Mouse (Mus musculus) naive thymus-derived CD4-positive, alpha-beta T cell, adult 2 months (primary cell): ENCODE results near the gene Unk.
A peak's percentile ranks its signal among the peaks of the same experiment; 100 is the strongest.

Experiments
- DNase-seq: peaks from one replicate; pipeline ENCODE4 v3.0.0-alpha.2; 2011; ENCODE audit warnings: low read depth

Gene Unk

DNA sequence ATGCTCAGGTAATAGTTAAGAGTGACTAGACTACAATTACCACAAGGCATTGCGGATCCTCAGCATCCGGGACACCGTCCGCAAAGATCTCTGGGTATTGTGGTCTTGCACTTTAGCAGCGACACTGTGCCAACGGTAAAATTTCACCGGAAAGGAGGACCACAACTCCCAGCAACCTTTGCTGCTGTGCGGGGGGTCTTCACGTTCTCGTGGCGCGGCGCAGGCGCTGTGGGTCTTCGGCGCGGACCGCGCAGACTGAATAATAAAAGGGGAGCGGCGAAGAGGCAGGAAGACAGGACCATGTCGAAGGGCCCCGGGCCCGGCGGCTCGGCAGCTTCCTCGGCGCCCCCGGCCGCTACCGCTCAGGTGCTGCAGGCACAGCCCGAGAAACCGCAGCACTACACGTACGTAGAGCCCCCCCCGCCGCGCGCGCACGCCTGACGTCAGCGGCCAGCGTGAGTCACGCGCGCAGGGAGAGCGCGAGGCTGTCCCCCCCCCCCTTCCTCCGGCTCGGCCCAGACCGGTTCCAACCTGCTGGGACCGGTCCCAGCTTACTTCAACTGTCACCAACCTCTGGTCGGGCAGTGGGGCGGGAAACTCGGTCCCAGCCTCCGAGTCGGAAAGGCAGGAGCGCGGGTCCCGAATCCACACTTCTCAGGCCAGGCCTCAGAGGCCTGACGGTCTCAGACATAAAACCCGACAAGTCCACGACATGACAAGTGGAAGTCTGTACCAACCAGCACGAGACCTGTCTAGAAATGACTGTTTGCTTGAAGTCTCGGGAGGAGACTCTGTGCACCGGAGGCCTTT is at the start of gene Unk:
Gene Unk (plus strand): TSS at position 235 of the 810 bp plus-strand sequence.
- DNase-seq, result peak; percentile 98

DNA sequence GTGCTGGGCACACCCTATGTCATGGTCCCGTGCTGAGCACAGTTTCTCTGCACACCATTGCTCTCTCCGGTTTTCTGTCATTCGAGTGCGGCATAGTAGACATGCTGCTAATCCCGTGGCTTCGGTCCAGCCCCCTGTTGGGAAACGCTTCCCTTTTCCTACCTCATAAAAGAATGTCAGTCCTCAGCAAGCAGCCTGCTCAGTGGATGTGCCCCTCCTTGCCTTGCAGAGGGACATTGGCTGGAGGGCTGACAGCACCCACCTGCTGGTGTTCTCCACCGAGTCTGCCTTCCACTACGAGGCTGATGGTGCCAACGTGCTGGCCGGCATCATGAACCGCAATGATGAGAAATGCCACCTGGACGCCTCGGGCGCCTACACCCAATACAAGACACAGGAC is 47.6 kb upstream of the Unk start:
- DNase-seq, result no peak

- no peak for DNase-seq
These were observed 46.8 kb upstream of the Unk start for GRCm38 (mm10) chr11:115983291-115983690.

- no peak for DNase-seq
These were observed 40.4 kb upstream of the Unk start for GRCm38 (mm10) chr11:115989686-115990085.

- DNase-seq, result no peak
These were observed 38.0 kb upstream of the Unk start for GRCm38 (mm10) chr11:115992098-115992497.

GRCm38 (mm10) chr11:115995256-115995655 is 34.9 kb upstream of the Unk start:
- no peak for DNase-seq

DNA sequence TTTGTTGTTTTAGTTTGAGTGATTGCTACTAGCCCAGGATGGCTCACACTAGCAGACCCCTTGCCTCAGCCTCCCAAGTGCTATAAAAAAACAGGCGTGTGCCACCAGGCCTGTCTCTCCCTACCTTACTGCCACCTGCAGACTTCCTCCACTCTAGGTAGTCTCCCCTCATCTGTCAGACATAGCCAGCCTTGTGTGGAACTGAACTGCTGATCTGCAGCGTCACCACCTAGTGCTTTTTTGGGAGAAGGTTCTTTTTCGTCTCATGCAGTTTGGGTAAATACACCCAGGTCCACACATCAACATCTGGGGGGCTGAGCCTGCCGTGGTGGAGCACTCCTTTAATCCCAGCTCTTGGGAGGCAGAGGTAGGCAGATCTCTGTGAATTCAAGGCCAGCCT is 33.1 kb upstream of the Unk start:
- no peak for DNase-seq

GRCm38 (mm10) chr11:115997662-115998061 is 32.5 kb upstream of the Unk start:
- DNase-seq, result no peak

GRCm38 (mm10) chr11:115999027-115999426 is 31.1 kb upstream of the Unk start:
- no peak for DNase-seq

GRCm38 (mm10) chr11:115999538-116000143 is 30.5 kb upstream of the Unk start:
- peak; percentile 88 for DNase-seq

DNA sequence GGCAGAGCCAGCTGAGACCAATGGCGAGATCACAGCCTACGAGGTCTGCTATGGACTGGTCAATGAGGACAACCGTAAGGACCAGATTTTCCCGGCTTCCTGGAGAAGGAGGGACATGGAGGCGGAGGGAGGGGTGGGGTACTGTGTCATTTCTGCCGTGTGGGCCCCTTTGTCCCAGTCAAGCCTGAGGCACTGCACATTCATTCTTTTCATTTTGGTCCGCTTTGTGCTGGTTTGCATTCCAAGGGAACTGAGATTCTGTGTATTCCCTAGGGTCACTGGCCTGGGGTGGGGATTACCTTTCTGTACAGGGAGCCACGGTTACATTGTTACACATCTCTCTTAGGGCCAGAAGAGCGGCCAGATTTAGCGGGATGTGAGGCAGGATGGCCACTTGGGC is 29.5 kb upstream of the Unk start:
- DNase-seq, result no peak

DNA sequence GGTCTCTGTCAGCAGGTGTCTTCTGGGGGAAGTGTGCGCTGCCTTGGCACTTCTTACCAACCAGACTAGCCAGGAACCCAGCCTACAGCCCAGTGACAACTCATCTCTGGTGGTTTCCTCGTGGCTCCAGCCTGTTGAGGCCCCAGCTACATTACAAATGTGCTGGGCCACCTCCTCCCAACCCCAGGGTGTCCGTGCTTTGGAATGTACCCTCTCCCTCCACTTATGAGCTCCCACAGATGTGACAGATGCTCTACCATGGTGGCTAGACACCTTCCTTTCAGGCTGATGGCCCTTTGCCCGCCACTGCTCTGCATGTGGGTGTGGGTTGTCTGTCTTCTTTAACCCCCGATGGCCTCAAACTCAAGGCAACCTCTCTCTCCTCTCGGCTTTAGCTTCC is 28.4 kb upstream of the Unk start:
- DNase-seq, result no peak

DNA sequence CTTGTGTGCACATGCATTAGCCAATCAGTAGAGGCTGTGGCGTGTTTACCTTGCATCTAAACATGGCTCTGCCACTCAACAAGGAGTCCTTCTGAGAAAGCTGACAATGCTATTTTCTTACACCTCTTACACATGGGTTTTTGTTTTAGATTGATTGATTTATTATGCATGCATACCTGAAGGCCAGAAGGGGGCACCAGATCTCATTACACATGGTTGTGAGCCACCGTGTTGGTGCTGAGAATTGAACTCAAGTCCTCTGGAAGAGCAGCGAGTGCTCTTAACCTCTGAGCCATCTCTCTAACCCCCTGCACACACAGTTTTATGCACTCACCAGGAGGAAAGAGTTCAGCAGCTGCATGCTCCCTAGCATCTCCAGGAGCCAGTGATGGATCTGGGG is 27.2 kb upstream of the Unk start:
- DNase-seq, result no peak

- DNase-seq, result no peak
These were observed 25.8 kb upstream of the Unk start for GRCm38 (mm10) chr11:116004186-116004823.

DNA sequence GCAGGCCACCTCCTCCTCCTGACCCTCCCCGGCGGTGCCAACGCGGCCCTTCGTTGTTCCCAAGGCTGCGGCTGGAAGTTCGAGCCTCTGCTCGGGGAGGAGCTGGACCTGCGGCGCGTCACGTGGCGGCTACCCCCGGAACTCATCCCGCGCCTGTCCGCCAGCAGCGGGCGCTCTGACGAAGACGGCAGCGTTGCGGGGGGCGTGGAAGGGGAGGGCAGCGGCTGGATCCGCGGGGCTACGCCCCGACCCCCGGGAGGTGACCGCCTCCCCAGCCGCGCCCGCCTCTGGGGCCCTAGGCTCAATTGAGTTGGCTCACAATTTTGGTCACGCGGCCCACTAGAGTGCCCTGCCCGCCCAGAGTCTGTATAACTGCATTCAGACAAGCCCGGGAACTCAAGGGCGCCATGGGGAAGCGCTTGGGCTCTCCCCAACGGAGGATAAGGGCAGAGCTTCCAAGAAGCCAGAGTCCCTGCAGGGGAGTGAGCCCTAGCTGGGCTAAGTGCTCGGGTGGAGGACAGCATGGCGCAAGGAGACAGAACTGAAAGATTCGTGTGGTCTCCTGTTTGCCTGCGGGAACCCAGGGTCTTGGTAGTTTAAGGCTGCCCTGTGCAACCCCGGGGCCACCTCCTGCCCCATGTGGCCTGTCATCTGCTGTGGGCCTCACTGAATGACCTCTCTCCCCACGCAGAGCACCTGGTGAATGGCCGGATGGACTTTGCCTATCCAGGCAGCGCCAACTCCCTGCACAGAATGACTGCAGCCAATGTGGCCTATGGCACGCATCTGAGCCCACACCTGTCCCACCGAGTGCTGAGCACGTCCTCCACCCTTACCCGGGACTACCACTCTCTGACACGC is 25.1 kb upstream of the Unk start:
- peak; percentile 72 for DNase-seq

- DNase-seq, result no peak
These were observed 24.3 kb upstream of the Unk start for GRCm38 (mm10) chr11:116005701-116006419.

GRCm38 (mm10) chr11:116007095-116007850 is 22.8 kb upstream of the Unk start:
- no peak for DNase-seq

DNA sequence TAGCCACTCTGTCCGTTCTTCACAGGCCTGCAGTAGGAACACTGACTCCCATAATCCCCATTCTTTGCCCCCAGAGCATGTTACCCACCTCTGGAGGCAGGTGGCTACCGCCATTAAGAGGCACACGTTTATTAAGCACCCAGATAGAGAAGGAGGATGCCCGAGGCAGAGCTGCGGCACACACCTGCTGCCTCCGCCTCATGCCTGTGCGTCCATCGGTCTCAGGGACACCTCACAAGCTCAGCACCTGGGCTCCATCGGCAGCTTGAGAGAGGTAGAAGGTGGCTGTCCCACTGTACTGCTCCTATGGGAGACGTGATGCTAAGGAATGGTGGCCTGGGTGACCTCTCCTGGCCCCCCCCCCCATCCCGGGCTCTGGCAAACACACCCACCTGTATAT is 21.7 kb upstream of the Unk start:
- no peak for DNase-seq

GRCm38 (mm10) chr11:116008832-116009375 is 21.2 kb upstream of the Unk start:
- no peak for DNase-seq

DNA sequence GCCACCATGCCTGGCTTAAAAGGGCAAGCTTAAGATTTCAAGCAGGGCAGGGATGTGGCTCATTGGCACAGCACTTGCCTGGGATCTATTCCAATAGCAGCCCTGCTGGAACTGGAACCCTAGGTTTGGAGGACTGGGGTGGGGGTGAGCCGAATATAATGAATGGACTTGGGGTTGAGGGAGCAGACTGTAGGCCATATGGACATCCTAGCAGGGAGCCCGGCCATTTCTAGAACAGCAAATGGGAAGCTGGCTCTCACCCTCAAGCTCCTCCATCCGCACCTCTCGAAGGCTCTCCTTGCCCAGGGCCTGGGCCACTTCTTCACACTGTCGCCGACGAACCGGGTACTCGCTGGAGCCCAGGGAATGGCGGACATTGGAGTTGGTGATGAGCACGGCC is 20.5 kb upstream of the Unk start:
- no peak for DNase-seq

DNA sequence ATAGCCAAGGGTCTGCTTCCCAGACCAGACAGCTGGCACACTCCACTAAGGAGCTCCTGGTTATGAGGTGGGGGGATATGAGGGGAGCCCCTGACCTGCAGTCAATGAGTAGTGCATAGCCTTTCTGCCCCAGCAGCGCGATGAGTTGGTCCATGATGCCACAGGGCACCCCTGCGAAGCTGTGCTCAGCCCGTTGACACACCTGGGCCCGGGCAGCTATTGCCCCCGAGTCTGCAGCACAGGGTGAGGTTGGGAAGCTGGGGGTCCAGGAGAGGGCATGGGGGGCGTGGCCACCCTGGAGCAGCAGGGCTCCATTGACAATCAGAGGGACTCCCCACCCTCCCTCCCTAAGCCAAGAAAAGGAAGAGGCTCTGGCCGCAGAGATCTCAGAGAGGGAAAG is 20.0 kb upstream of the Unk start:
- no peak for DNase-seq
